Mouse (Mus musculus): ENCODE results near the gene Lrrn3. TPM values are rescaled to one million over a fixed set of nuclear protein-coding genes. Genes with fewer than 3 reads are reported as not detected.

The Lrrn3 gene
- polyA plus RNA-seq, 1 experiment from 2014 or later: 43.9 TPM

DNA sequence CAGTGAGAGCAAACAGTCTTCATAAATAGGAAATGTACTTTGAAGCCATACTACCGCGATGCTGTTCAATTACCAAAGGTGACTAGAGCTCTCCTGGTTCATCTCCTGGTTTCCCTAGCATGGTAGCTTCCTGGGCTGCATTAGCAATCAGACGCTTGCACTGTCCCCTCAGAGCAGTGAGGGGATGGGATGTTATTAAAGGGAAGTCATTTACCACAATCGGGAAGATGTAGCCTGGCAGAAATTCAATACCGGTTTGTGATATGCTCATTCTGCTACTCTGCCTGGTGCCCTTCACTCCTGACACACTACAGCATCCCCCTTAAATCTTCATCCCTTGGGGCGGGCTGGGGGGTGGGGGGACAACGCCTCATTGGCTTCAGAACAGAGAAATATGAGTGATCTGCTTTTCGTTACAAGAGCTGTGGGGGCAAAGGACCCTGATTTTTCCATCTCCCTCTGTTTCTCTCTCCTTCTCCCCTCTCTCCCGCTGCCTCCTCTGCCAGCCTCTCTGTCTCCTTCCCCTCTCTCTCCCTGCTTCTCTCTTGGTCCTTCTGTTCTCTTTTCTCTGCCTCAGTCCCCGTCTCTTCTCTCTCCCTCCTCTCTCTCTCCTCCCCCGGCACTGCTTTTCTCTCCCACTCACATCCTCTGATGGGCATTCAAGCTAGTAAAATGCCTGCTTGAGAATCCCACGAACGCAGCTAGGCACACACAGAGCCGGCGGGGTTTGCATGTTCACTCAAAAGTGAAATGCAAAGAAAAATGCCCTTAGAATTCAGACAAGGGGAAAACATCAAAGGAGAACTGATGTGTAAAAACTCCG lies 1.3 kb downstream of the Lrrn3 start:
- peaks cover 18% of the 10 kb centered on the region; the same call in 1 of the 2 replicates for H3K4me1 ChIP-seq
- H3K36me3 ChIP-seq: no peaks in the 10 kb centered on the region
- H3K9me3 ChIP-seq: no peaks in the 10 kb centered on the region
- peak overlapping the region; percentile 77 for H3K9ac ChIP-seq (replicated peaks)
- H3K27ac ChIP-seq (replicated peaks): peak overlapping the region; percentile 90
- WGBS: 28% methylated on average over 16 of the region's 16 CpGs
- peak overlapping the region; percentile 55 for H3K4me2 ChIP-seq (replicated peaks)
- peak overlapping the region; percentile 55 for H3K4me3 ChIP-seq
- peak; percentile 50 for ATAC-seq (ENCODE audit: low FRiP score, low read depth)
- no peaks in the 10 kb centered on the region for H3K27me3 ChIP-seq

DNA sequence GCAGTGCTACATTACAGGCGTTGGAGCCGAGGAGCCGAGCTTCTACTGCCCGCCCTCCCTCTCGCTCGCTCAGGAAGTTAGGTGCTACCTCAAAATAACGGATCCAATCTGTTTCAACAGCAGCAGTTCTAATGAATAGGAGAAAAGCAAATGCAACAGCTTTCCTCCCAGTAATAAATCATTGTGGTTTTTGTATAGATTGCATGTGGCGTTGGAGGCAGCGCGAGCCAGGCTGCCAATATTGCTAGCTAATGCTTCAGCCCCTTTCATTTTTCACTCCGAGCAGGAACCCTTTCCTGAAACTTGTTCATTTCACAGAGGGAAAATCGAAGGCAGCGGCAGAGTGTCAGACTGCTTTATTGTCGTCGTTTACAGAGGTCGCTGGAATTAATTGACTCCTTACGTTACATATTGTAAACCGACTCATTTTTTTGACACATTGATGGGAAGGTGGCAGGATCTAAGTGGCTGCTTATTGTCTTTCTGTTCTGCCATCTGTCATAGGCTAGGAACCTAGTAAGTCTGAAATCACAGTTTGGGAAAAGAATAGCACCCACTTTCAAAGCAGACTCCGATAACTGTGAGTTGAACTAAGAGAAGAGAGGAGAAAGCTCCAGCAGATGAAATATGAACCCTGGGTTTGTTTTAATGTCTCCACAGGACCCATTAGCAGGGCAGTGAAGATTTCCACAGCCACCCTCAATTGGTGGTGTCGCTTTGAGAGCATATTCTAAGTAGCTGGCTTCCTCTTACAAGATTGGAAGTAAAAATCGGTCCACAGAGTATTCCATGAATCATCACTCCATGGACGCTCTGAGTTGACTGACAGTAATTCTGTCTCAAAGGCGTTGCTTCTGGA lies 2.4 kb downstream of the Lrrn3 start:
- Histone ChIP-seq H3K27ac (replicated peaks) (peak overlapping the region; percentile 90), H3K36me3 (no peaks in the 10 kb centered on the region), H3K4me1 (peaks cover 18% of the 10 kb centered on the region; the same call in 1 of the 2 replicates), H3K4me2 (replicated peaks) (peak overlapping the region; percentile 55), H3K27me3 (no peaks in the 10 kb centered on the region), H3K9ac (replicated peaks) (peak overlapping the region; percentile 77), H3K9me3 (no peaks in the 10 kb centered on the region), H3K4me3 (peak overlapping the region; percentile 55)
- WGBS: 42% methylated on average over 23 of the region's 23 CpGs
- no peak for ATAC-seq (ENCODE audit: low FRiP score, low read depth)

DNA sequence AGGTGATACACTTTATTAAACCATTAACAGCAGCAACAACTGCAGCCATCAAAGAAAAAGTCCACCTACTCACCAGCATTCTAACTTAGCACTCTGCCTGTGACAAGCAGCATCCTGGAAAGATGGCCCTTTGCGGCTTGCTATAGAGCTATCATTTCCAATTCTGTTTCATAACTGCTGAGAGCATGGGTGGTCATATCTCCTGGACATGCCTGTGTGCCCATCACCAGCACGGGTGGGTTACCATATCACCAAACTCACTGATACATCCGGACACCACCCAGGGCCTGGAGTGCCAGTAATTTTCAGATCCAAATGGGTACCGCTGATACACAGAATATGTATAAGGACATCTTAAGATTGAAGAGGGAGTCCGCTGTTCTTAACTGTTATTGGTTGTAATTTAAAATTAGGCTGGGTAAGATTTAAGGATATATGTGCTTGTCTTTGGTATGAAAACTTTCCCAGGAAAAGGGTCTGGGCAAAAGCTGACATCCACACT lies 3.1 kb downstream of the Lrrn3 start:
- H3K9me3 ChIP-seq: no peaks in the 10 kb centered on the region
- no peaks in the 10 kb centered on the region for H3K36me3 ChIP-seq
- H3K4me3 ChIP-seq: peak overlapping the region; percentile 55
- peak overlapping the region; percentile 77 for H3K9ac ChIP-seq (replicated peaks)
- ATAC-seq (ENCODE audit: low FRiP score, low read depth): no peak
- H3K4me2 ChIP-seq (replicated peaks): peak overlapping the region; percentile 55
- peaks cover 18% of the 10 kb centered on the region; the same call in 1 of the 2 replicates for H3K4me1 ChIP-seq
- H3K27me3 ChIP-seq: no peaks in the 10 kb centered on the region
- H3K27ac ChIP-seq (replicated peaks): peak overlapping the region; percentile 90; the same call in 1 of the 2 replicates
- WGBS: 93% methylated on average over 5 of the region's 5 CpGs

DNA sequence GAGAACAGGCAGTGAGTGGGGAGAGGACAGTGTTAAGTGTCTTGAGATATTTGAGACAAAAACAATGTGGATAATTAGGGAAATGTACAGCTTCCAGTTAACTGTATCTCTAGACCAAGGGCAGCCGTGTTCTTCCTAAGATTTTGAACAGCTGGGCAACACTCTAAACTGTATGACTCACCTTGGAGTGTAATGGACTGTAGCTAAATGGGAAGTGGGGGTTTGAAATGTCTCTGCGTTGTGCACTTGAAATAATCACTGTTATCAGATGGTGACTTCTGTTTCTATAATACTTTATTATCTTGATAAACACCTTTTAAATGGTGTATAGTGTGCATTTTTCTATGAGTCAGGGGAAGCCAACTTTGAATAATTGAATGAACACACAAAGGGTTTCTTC lies 4.7 kb downstream of the Lrrn3 start:
- 80% methylated on average over 2 of the region's 2 CpGs for WGBS
- H3K9ac ChIP-seq (replicated peaks): no peak overlapping the region
- H3K9me3 ChIP-seq: no peaks in the 10 kb centered on the region
- H3K36me3 ChIP-seq: no peaks in the 10 kb centered on the region
- no peak overlapping the region for H3K4me2 ChIP-seq (replicated peaks)
- H3K4me3 ChIP-seq: no peak overlapping the region
- ATAC-seq (ENCODE audit: low FRiP score, low read depth): no peak
- H3K27me3 ChIP-seq: no peaks in the 10 kb centered on the region
- peaks cover 18% of the 10 kb centered on the region; the same call in 1 of the 2 replicates for H3K4me1 ChIP-seq
- no peak overlapping the region for H3K27ac ChIP-seq (replicated peaks)

DNA sequence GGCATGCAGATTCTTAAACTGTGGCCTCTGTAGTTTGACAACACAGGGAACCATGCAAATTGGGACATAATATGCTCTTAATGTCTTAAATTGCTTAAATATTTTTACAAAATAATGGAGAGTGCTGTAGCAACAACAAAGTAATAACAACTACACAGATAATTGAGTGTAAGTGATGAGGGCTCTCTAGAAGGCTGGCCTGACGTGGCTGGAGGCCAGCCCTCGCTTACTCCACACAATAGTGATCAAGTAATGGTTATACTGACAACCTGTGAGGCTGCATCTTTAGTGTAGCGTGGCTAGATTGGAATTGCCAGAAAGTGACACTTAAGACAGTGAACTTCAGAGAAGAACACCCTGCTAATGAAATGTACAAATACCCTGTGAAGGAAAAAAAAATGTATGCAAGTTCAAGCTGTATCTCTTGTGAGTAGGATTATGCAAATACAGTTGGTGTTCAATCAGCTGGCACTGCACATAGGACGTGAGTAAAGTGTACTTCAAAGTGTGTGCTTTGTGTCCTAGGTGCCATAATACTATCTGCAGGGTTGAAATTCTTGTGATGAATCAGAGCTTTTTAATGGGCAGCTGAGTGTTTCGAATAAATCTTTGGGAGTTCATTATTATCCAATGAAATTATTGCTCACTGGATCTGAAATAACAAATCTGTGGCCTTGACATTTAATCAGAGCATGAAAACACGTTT lies 17.0 kb downstream of the Lrrn3 start:
- H3K36me3 ChIP-seq: no peaks in the 10 kb centered on the region
- no peak overlapping the region for H3K27ac ChIP-seq (replicated peaks)
- 50% methylated on average over 6 of the region's 6 CpGs for WGBS
- no peak overlapping the region for H3K9ac ChIP-seq (replicated peaks)
- peaks cover 10% of the 10 kb centered on the region for H3K4me1 ChIP-seq
- ATAC-seq (ENCODE audit: low FRiP score, low read depth): no peak
- no peaks in the 10 kb centered on the region for H3K27me3 ChIP-seq
- H3K9me3 ChIP-seq: no peaks in the 10 kb centered on the region
- no peak overlapping the region for H3K4me2 ChIP-seq (replicated peaks)
- H3K4me3 ChIP-seq: no peak overlapping the region

DNA sequence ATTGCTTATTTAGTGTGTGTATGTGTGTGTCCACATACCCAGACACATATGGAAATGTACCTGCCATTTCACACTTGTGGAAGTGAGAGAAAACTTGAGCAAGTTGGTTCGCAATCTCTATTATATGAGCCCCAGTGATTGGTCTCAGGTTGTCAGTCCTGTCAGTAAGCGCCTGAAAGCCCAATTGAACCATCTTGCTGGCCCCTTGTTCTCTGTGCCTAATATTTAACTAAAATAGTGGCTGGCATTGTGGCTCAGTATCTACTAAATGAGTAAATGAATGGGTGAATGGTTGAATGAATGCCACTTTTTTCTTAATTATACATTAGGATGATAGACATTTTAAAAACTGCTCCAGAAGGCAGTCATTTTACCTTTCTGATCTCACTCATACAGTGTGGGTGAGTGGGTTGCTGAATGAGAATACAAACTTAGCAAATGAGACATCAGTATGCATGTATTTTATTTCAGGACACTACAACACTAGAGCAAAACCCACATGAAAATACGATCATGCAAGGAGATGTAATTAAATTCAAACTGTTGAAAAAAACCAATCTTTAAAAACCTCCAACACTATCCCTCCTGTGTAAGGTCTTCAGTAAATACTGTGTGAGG lies 17.7 kb downstream of the Lrrn3 start:
- no peak for ATAC-seq (ENCODE audit: low FRiP score, low read depth)
- no peak overlapping the region for H3K4me2 ChIP-seq (replicated peaks)
- no peaks in the 10 kb centered on the region for H3K27me3 ChIP-seq
- peaks cover 10% of the 10 kb centered on the region for H3K4me1 ChIP-seq
- H3K36me3 ChIP-seq: no peaks in the 10 kb centered on the region
- no peak overlapping the region for H3K9ac ChIP-seq (replicated peaks)
- WGBS: 94% methylated on average over 3 of the region's 3 CpGs
- H3K27ac ChIP-seq (replicated peaks): no peak overlapping the region
- H3K9me3 ChIP-seq: no peaks in the 10 kb centered on the region
- H3K4me3 ChIP-seq: no peak overlapping the region

DNA sequence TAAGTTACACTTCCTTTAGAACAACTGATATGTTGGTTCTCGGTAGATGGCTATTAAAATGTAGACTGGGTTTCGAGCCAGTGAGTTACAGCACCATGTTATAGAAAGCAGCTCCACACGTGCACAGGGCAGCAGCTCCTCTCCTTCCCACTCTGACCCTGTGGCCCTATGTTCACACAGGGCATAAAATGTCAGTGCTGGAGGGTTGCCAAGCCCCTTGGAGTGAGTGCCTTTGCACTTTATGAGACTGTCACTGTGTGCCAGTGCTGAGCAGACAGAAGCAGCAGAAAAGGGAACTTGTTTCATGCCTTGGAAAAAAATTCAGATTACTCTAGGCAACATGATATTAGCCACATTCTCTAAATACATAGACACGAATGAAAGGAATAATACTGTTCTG lies 47.8 kb downstream of the Lrrn3 start:
- ATAC-seq (ENCODE audit: low FRiP score, low read depth): no peak
- Histone ChIP-seq H3K9ac (replicated peaks) (no peak overlapping the region), H3K9me3 (no peaks in the 10 kb centered on the region), H3K4me2 (replicated peaks) (no peak overlapping the region), H3K4me3 (no peak overlapping the region), H3K27ac (replicated peaks) (no peak overlapping the region), H3K27me3 (no peaks in the 10 kb centered on the region), H3K36me3 (no peaks in the 10 kb centered on the region), H3K4me1 (no peaks in the 10 kb centered on the region)
- WGBS: 69% methylated on average over 4 of the region's 4 CpGs

DNA sequence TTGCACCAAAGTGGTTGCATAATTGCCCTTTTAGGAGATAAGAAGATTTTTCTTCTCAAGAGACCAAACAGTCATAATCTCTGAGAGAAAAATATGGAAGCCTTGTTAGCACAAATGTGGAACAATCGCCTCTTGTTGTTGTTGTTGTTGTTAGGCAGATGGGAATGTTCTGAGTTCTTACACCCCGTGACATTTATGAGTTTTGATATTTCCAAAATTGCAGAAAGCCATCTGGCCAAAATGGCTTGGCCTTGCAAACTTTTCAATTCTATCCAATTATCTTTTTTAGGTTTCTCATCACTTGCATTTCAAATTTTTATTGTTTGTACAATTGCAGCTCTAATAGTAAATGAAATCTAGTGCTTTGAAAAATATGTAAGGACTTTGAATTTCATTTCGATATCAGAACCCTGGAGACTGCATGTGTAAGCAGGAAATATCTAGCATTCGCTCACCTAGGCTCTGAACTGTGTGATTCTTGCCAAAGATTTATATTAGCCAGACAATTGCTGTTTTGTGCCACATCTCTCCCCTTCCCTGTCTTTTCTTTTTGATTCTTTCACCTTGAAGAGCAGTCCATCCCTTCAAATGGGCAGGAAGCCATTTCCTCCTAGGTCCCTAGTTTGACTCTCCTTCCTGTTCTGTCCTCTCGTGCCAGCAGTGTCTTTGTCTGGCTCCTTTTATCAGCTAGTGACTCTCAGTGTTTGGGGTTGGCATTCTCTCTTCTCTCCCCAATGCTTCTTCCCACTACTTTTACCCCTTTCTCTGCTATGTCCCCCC lies 49.8 kb downstream of the Lrrn3 start:
- ATAC-seq (ENCODE audit: low FRiP score, low read depth): no peak
- H3K4me2 ChIP-seq (replicated peaks): no peak overlapping the region
- 85% methylated on average over 5 of the region's 5 CpGs for WGBS
- H3K9ac ChIP-seq (replicated peaks): no peak overlapping the region
- H3K27ac ChIP-seq (replicated peaks): no peak overlapping the region
- no peaks in the 10 kb centered on the region for H3K36me3 ChIP-seq
- H3K27me3 ChIP-seq: no peaks in the 10 kb centered on the region
- H3K9me3 ChIP-seq: no peaks in the 10 kb centered on the region
- H3K4me1 ChIP-seq: no peaks in the 10 kb centered on the region
- no peak overlapping the region for H3K4me3 ChIP-seq

DNA sequence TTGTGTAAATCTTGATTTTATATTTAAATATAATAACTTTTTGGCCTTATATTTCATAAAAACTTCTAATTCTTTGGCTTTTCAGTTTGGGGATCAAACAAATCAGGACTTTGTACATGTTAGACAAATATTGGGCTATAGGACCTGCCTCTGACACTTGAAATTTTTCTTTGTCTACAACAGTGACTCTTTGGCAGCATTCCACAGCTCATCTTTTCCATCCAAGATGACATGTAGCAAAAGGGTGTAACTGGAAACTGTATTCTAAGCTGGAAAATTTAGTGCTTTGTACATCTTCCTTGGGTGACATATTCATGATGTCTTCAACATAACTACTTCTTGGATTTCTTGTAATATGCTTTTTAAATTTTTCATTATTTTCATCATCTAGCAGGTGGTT lies 57.4 kb downstream of the Lrrn3 start:
- Histone ChIP-seq H3K4me2 (replicated peaks) (no peak overlapping the region), H3K4me1 (peaks cover 8% of the 10 kb centered on the region), H3K4me3 (no peak overlapping the region), H3K27ac (replicated peaks) (no peak overlapping the region), H3K9me3 (no peaks in the 10 kb centered on the region), H3K27me3 (no peaks in the 10 kb centered on the region), H3K9ac (replicated peaks) (no peak overlapping the region), H3K36me3 (no peaks in the 10 kb centered on the region)
- no peak for ATAC-seq (ENCODE audit: low FRiP score, low read depth)

DNA sequence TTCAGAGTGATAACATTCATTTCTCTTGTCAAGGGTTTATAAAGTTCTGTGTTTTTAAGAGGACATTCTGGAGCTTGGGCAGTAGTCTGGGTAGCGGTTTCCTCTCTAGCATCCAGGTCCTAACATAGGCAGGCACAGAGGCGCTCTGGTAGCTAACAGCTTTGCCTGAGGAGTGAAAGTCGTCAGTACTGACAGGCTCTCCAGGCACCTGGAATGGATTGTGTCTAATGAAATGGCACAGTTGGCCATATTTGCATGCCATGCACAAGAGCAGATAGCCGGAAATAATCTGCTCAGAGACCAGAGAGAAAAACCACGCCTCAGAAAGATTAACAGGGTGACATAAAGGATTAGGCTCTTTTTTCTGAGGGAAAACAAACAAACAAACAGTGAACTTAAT lies 58.8 kb downstream of the Lrrn3 start:
- Histone ChIP-seq H3K27me3 (no peaks in the 10 kb centered on the region), H3K36me3 (no peaks in the 10 kb centered on the region), H3K4me1 (peaks cover 8% of the 10 kb centered on the region), H3K9ac (replicated peaks) (no peak overlapping the region), H3K27ac (replicated peaks) (no peak overlapping the region), H3K4me3 (no peak overlapping the region), H3K4me2 (replicated peaks) (no peak overlapping the region), H3K9me3 (no peaks in the 10 kb centered on the region)
- WGBS: 34% methylated on average over 5 of the region's 5 CpGs
- peak; percentile 62 for ATAC-seq (ENCODE audit: low FRiP score, low read depth)
